Mouse (Mus musculus) kidney, embryonic 14.5 days (tissue): ENCODE data around the gene Naaladl1. TPM values are rescaled to one million over a fixed set of nuclear protein-coding genes. Genes with fewer than 3 reads are reported as not detected.
A peak's percentile ranks its signal among the peaks of the same experiment; 100 is the strongest.

Source experiments
- ATAC-seq: fragments of 200-750 bp; cut with Nextera tagmentation; 2 replicates; pipeline ENCODE4 v1.8.0; 2017; ENCODE audit warnings: moderate number of reproducible peaks, mild to moderate bottlenecking, moderate TSS enrichment, moderate library complexity; ENCODE audit not compliant: low FRiP score, low TSS enrichment
- H3K27ac ChIP-seq: fragments of 300-500 bp; sonication (generic); 2 replicates; pipeline ENCODE4 v1.5.1; 2014; ENCODE audit warnings: low read depth, mild to moderate bottlenecking, low read length, moderate library complexity, mixed read lengths
- H3K27me3 ChIP-seq: fragments of 300-500 bp; sonication (generic); 2 replicates; pipeline ENCODE4 v1.6.1; 2014; ENCODE audit warnings: mild to moderate bottlenecking, low read length; ENCODE audit not compliant: control insufficient read depth, insufficient read depth
- H3K36me3 ChIP-seq: fragments of 300-500 bp; sonication (generic); 2 replicates; pipeline ENCODE4 v1.6.1; 2014; ENCODE audit warnings: low read length, mixed read lengths; ENCODE audit not compliant: control insufficient read depth, insufficient read depth
- H3K4me1 ChIP-seq: fragments of 300-500 bp; sonication (generic); 2 replicates; pipeline ENCODE4 v1.6.1; 2014; ENCODE audit warnings: low read length, mixed read lengths; ENCODE audit not compliant: control insufficient read depth, insufficient read depth
- H3K4me2 ChIP-seq: fragments of 300-500 bp; sonication (generic); replicated peaks from 2 replicates; pipeline ENCODE4 v1.6.1; 2014; ENCODE audit warnings: low read depth, mild to moderate bottlenecking, low read length
- H3K4me3 ChIP-seq: fragments of 300-500 bp; sonication (generic); 2 replicates; pipeline ENCODE4 v1.5.1; 2014; ENCODE audit warnings: mild to moderate bottlenecking, low read length
- H3K9ac ChIP-seq: fragments of 300-500 bp; sonication (generic); 2 replicates; pipeline ENCODE4 v1.6.1; 2014; ENCODE audit warnings: low read depth, mild to moderate bottlenecking, low read length, moderate library complexity
- H3K9me3 ChIP-seq: fragments of 300-500 bp; sonication (generic); 2 replicates; pipeline ENCODE4 v1.6.1; 2016; ENCODE audit warnings: low read length; ENCODE audit not compliant: control insufficient read depth
- WGBS: fragments of 180-500 bp; shearing (Covaris S2); extraction: QIAGEN DNeasy Blood & Tissue Kit; methylation state at CpG from one replicate; pipeline ENCODE4 v1.1.7; 2014; 5-methylcytosine and 5-hydroxymethylcytosine counted together
- polyA plus RNA-seq: library from polyadenylated mRNA; unstranded; fragments of >200 nt; fragmentation: Nextera tagmentation; extraction: Ambion mirVana; gene quantifications from 2 replicates; pipeline ENCODE4 v1.2.1, GENCODE M21; 2014

Gene Naaladl1
- polyA plus RNA-seq, 1 experiment from 2014 or later, result 0.60 TPM

GRCm38 (mm10) chr19:6076564-6077393 is 28.8 kb upstream of the Naaladl1 start, which contains the start of gene Vps51:
Gene Vps51 (minus strand): TSS chr19:6077231.
- Histone ChIP-seq H3K27ac (peak within 1 kb of the TSS; percentile 86), H3K36me3 (peaks cover 33% of the 10 kb centered on the region), H3K4me3 (peak within 1 kb of the TSS; percentile 88), H3K9me3 (no peaks in the 10 kb centered on the region), H3K9ac (peak within 1 kb of the TSS; percentile 79), H3K4me1 (peaks cover 7% of the 10 kb centered on the region), H3K27me3 (no peaks in the 10 kb centered on the region), H3K4me2 (peak within 1 kb of the TSS; percentile 91)
- WGBS, result under 1% methylated on average over 33 of the region's 33 CpGs
- ATAC-seq, result peak; percentile 78

- Histone ChIP-seq H3K4me1 (peaks cover 17% of the 10 kb centered on the region), H3K9me3 (no peaks in the 10 kb centered on the region), H3K27ac (no peak within 1 kb of the TSS), H3K4me2 (no peak within 1 kb of the TSS), H3K36me3 (peaks cover 24% of the 10 kb centered on the region), H3K27me3 (no peaks in the 10 kb centered on the region), H3K4me3 (no peak within 1 kb of the TSS), H3K9ac (no peak within 1 kb of the TSS)
- WGBS, result 92% methylated on average over 12 of the region's 12 CpGs
- no peak for ATAC-seq
Observed at GRCm38 (mm10) chr19:6079983-6080480, 25.6 kb upstream of the Naaladl1 start, which contains the start of gene Tmem262. Gene Tmem262 (plus strand): TSS chr19:6080033.

GRCm38 (mm10) chr19:6082156-6082555 is 23.4 kb upstream of the Naaladl1 start, which contains the start of gene Gm28374:
Gene Gm28374 (minus strand): TSS chr19:6082256.
- no peak for ATAC-seq
- Histone ChIP-seq H3K4me3 (no peak within 1 kb of the TSS), H3K27me3 (no peaks in the 10 kb centered on the region), H3K4me2 (no peak within 1 kb of the TSS), H3K4me1 (peaks cover 14% of the 10 kb centered on the region), H3K27ac (no peak within 1 kb of the TSS), H3K9me3 (no peaks in the 10 kb centered on the region), H3K9ac (no peak within 1 kb of the TSS; the same call in 1 of the 2 replicates), H3K36me3 (peaks cover 33% of the 10 kb centered on the region)
- WGBS, result 90% methylated on average over 9 of the region's 9 CpGs

- Histone ChIP-seq H3K9me3 (no peaks in the 10 kb centered on the region), H3K4me2 (peak within 1 kb of the TSS; percentile 90), H3K4me3 (peak within 1 kb of the TSS; percentile 71), H3K27me3 (no peaks in the 10 kb centered on the region), H3K36me3 (peaks cover 54% of the 10 kb centered on the region), H3K9ac (peak within 1 kb of the TSS; percentile 76), H3K27ac (peak within 1 kb of the TSS; percentile 71), H3K4me1 (peaks cover 14% of the 10 kb centered on the region)
- peak; percentile 90 for ATAC-seq
- under 1% methylated on average over 58 of the region's 58 CpGs for WGBS
Observed at GRCm38 (mm10) chr19:6084478-6085248, 20.9 kb upstream of the Naaladl1 start, which contains the start of the genes Zfpl1 and Cdca5. Gene Zfpl1 (minus strand): TSS chr19:6084956. Gene Cdca5 (plus strand): TSS chr19:6084983.

GRCm38 (mm10) chr19:6085417-6085879 is 20.1 kb upstream of the Naaladl1 start:
- Histone ChIP-seq H3K27me3 (no peaks in the 10 kb centered on the region), H3K4me3 (peak overlapping the region; percentile 71), H3K4me2 (peak overlapping the region; percentile 63), H3K9ac (peak overlapping the region; percentile 76), H3K27ac (no peak overlapping the region), H3K4me1 (peaks cover 14% of the 10 kb centered on the region), H3K36me3 (peaks cover 56% of the 10 kb centered on the region), H3K9me3 (no peaks in the 10 kb centered on the region)
- ATAC-seq, result peak; percentile 88
- 1% methylated on average over 17 of the region's 17 CpGs for WGBS

GRCm38 (mm10) chr19:6088841-6089240 is 16.7 kb upstream of the Naaladl1 start:
- H3K9ac ChIP-seq, result no peak overlapping the region
- H3K27ac ChIP-seq, result no peak overlapping the region
- WGBS, result 94% methylated on average over 13 of the region's 13 CpGs
- ATAC-seq, result no peak
- peaks cover 9% of the 10 kb centered on the region for H3K4me1 ChIP-seq
- H3K9me3 ChIP-seq, result no peaks in the 10 kb centered on the region
- H3K4me3 ChIP-seq, result no peak overlapping the region
- peaks cover 58% of the 10 kb centered on the region for H3K36me3 ChIP-seq
- no peak overlapping the region for H3K4me2 ChIP-seq
- no peaks in the 10 kb centered on the region for H3K27me3 ChIP-seq

GRCm38 (mm10) chr19:6094119-6094518 is 11.5 kb upstream of the Naaladl1 start, which contains the start of gene AC131692.1:
Gene AC131692.1 (plus strand): TSS chr19:6094419.
- WGBS, result 91% methylated on average over 7 of the region's 7 CpGs
- Histone ChIP-seq H3K4me2 (no peak within 1 kb of the TSS), H3K9me3 (no peaks in the 10 kb centered on the region), H3K27me3 (no peaks in the 10 kb centered on the region), H3K4me1 (no peaks in the 10 kb centered on the region), H3K4me3 (no peak within 1 kb of the TSS), H3K27ac (no peak within 1 kb of the TSS), H3K36me3 (peaks cover 55% of the 10 kb centered on the region), H3K9ac (no peak within 1 kb of the TSS)
- ATAC-seq, result no peak

GRCm38 (mm10) chr19:6097847-6098246 is 7.7 kb upstream of the Naaladl1 start:
- 94% methylated on average over 3 of the region's 3 CpGs for WGBS
- H3K36me3 ChIP-seq, result peaks cover 22% of the 10 kb centered on the region
- no peak for ATAC-seq

More at GRCm38 (mm10) chr19:6097847-6098246, 7.7 kb upstream of the Naaladl1 start:
- Histone ChIP-seq H3K27ac (no peak overlapping the region), H3K9ac (no peak overlapping the region), H3K4me1 (no peaks in the 10 kb centered on the region), H3K4me2 (no peak overlapping the region), H3K9me3 (no peaks in the 10 kb centered on the region), H3K4me3 (no peak overlapping the region), H3K27me3 (no peaks in the 10 kb centered on the region)
